Comparison of ENCODE assay signal across 8 mouse cellular contexts in the genomic region with DNA sequence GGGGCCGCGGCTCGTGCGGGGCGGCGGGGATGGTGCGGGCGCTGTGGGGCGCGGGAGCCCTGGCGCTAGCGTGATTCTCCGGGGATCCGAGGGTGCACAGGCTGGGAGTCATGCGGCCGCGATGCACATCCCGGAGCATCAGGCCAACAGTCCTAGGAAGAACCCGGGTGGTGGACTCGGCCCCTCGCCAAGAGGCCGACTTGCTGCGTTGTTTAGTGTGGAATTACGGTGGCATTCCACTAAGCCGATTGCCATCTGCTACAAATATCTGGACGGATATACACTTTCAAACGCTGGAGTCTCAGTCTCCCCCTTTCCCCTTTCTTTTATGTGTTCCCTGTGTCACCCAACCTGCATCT. TPM values are rescaled to one million over a fixed set of nuclear protein-coding genes. Genes with fewer than 3 reads are reported as not detected.
DNase-seq lines count a peak whose midpoint lies in the region; ATAC-seq and TF ChIP-seq lines count a peak whose summit lies in the region.

No protein-coding gene starts in this region.

- no peaks in the 10 kb centered on the region for H3K4me1 ChIP-seq in forebrain, embryonic 11.5 days (replicated peaks; ENCODE audit: control insufficient read depth, insufficient read depth, low read length)
- H3K4me1 ChIP-seq in liver, embryonic 14.5 days (replicated peaks; ENCODE audit: control insufficient read depth in 2 of 2, insufficient read depth in 2 of 2, low read length in 1 of 2): peaks cover 4 to 5% of the 10 kb centered on the region in 2 experiments; a peak in 3 of 4 replicates

- DNase-seq in frontal cortex, postnatal 10 days (ENCODE audit: low spot score in 2 of 2): no peak
- DNase-seq in 3T3-L1 (ENCODE audit: low read depth, low spot score): peak; percentile 75
- no peak for DNase-seq in forebrain, embryonic 11.5 days (ENCODE audit: low spot score)
- no peak for DNase-seq in liver, embryonic 14.5 days (ENCODE audit: low read depth in 3 of 3, low spot score in 3 of 3)
- no peak for DNase-seq in right cerebral cortex, adult 2 months (ENCODE audit: low spot score in 2 of 2)
- no peak for DNase-seq in thymus, adult 18-20 months

- H3K36me3 ChIP-seq in forebrain, embryonic 11.5 days (ENCODE audit: control insufficient read depth, insufficient read depth, low read length): no peaks in the 10 kb centered on the region
- no peaks in the 10 kb centered on the region for H3K36me3 ChIP-seq in liver, embryonic 14.5 days (replicated peaks; ENCODE audit: control insufficient read depth, insufficient read depth, low read depth)

- peak overlapping the region; percentile 68 for H3K27ac ChIP-seq in forebrain, embryonic 11.5 days (ENCODE audit: low read depth, low read length)
- H3K27ac ChIP-seq in liver, embryonic 14.5 days: peak overlapping the region; percentile 53

- no peak for TF ChIP-seq EP300 in liver, embryonic 14.5 days (IDR thresholded peaks at IDR 0.05; ENCODE audit: low read depth)

- no peak for TF ChIP-seq CTCF in liver, embryonic 14.5 days (IDR thresholded peaks at IDR 0.05; ENCODE audit: low read depth)

- ATAC-seq in frontal cortex, adult (ENCODE audit: low TSS enrichment): peak; percentile 62
- no peak; the same call in 1 of the 2 replicates for ATAC-seq in forebrain, embryonic 11.5 days (replicated peaks; ENCODE audit: low FRiP score)
- peak; percentile 66 for ATAC-seq in liver, embryonic 14.5 days (ENCODE audit: insufficient read depth)
- ATAC-seq in megakaryocyte progenitor cell, adult 5-6 weeks (replicated peaks; ENCODE audit: poor library complexity): no peak

- no peaks in the 10 kb centered on the region for H3K27me3 ChIP-seq in forebrain, embryonic 11.5 days (ENCODE audit: control insufficient read depth, insufficient read depth, low read length)
- H3K27me3 ChIP-seq in liver, embryonic 14.5 days (ENCODE audit: control insufficient read depth, insufficient read depth, low read length): no peaks in the 10 kb centered on the region

- WGBS in forebrain, embryonic 11.5 days: under 1% methylated on average over 27 of the region's 27 CpGs
- WGBS in liver, embryonic 14.5 days (ENCODE audit: insufficient replicate concordance): under 1% methylated on average over 27 of the region's 27 CpGs

- H3K9me3 ChIP-seq in forebrain, embryonic 11.5 days (ENCODE audit: control insufficient read depth, low read length): no peaks in the 10 kb centered on the region
- H3K9me3 ChIP-seq in liver, embryonic 14.5 days (ENCODE audit: control insufficient read depth, low read length): no peaks in the 10 kb centered on the region

- peak overlapping the region; percentile 86 for H3K4me3 ChIP-seq in forebrain, embryonic 11.5 days (ENCODE audit: low read depth, low read length)
- peak overlapping the region; percentile 97 to 98 for H3K4me3 ChIP-seq in liver, embryonic 14.5 days (ENCODE audit: insufficient read depth in 1 of 2, low read depth in 2 of 2, low read length in 2 of 2)

- peak overlapping the region; percentile 88 for H3K4me2 ChIP-seq in forebrain, embryonic 11.5 days (ENCODE audit: low read depth, low read length, severe bottlenecking)
- peak overlapping the region; percentile 95 for H3K4me2 ChIP-seq in liver, embryonic 14.5 days (ENCODE audit: low read depth)

- peak overlapping the region; percentile 92 for H3K9ac ChIP-seq in forebrain, embryonic 11.5 days (ENCODE audit: low read length)
- H3K9ac ChIP-seq in liver, embryonic 14.5 days (replicated peaks): peak overlapping the region; percentile 82

RNA-seq across cellular contexts. Expression of a gene that starts 0.4 kb away (rescaled TPM):
- polyA plus RNA-seq in forebrain, embryonic 11.5 days (2014; fragmentation: Nextera tagmentation; extraction: Ambion mirVana): 9.5 and 11.8 TPM in 2 replicates
- 1.4 and 2.6 TPM in 2 replicates for polyA plus RNA-seq in liver, embryonic 14.5 days (2012; rRNA removed)
- polyA plus RNA-seq in liver, embryonic 14.5 days (2014; fragmentation: Nextera tagmentation; extraction: Ambion mirVana): 4.3 and 5.8 TPM in 2 replicates
- 15.3 and 20.1 TPM in 2 replicates for total RNA-seq in megakaryocyte progenitor cell, adult 5-6 weeks (2015)
- 16.2 and 24.3 TPM in 2 replicates for total RNA-seq in megakaryocyte progenitor cell, adult 5-6 weeks (2017)

RNA-seq across cellular contexts. Expression of a gene that starts 0.9 kb away (rescaled TPM):
- polyA plus RNA-seq in forebrain, embryonic 11.5 days (2014; fragmentation: Nextera tagmentation; extraction: Ambion mirVana): 60.5 and 65.6 TPM in 2 replicates
- polyA plus RNA-seq in liver, embryonic 14.5 days (2012; rRNA removed): 3.4 and 5.9 TPM in 2 replicates
- polyA plus RNA-seq in liver, embryonic 14.5 days (2014; fragmentation: Nextera tagmentation; extraction: Ambion mirVana): 24.9 and 27.1 TPM in 2 replicates
- 28.9 and 32.5 TPM in 2 replicates for total RNA-seq in megakaryocyte progenitor cell, adult 5-6 weeks (2015)
- 18.7 and 18.9 TPM in 2 replicates for total RNA-seq in megakaryocyte progenitor cell, adult 5-6 weeks (2017)

Comparison
In these comparisons a context has a peak if more than half of its experiments do, and no peak if none do; other contexts are left out.
1. ATAC-seq: peak in frontal cortex, adult (single experiment) and liver, embryonic 14.5 days (single experiment); none in forebrain, embryonic 11.5 days (single experiment) and megakaryocyte progenitor cell, adult 5-6 weeks (single experiment).